Comparison of ENCODE assay signal across 8 mouse cellular contexts in genomic region chr8:120563348-120563724, GRCm38 (mm10). TPM values are rescaled to one million over a fixed set of nuclear protein-coding genes. Genes with fewer than 3 reads are reported as not detected.
DNase-seq lines count a peak whose midpoint lies in the region; ATAC-seq lines count a peak whose summit lies in the region.

No protein-coding gene starts in this region.

- H3K27ac ChIP-seq in heart, embryonic 12.5 days (ENCODE audit: poor library complexity, severe bottlenecking) = peak overlapping the region; percentile 91

- peak overlapping the region; percentile 49 for H3K9ac ChIP-seq in heart, embryonic 12.5 days

- ATAC-seq in heart, embryonic 12.5 days (ENCODE audit: insufficient number of reproducible peaks, low FRiP score) = peak; percentile 1

- H3K4me2 ChIP-seq in heart, embryonic 12.5 days = peak overlapping the region; percentile 53

- H3K36me3 ChIP-seq in heart, embryonic 12.5 days = peaks cover 45% of the 10 kb centered on the region

- no peak for DNase-seq in heart, postnatal 36 days
- peak; percentile 89 for DNase-seq in MN1 (ENCODE audit: low spot score)
- peak; percentile 61 for DNase-seq in forelimb bud, embryonic 11.5 days (ENCODE audit: low read depth, low spot score)
- peak; percentile 57 for DNase-seq in mesoderm, embryonic 11.5 days (ENCODE audit: low read depth, low spot score)
- DNase-seq in gastrocnemius, adult 8-10 months (ENCODE audit: low spot score in 2 of 2) = no peak
- no peak for DNase-seq in adrenal gland, adult 18-20 months (ENCODE audit: low spot score in 2 of 2)
- no peak for DNase-seq in layer of hippocampus, adult 9-10 months (ENCODE audit: low spot score)

- intact Hi-C loops in heart, postnatal 36 days (cut with DNase I) = loop anchor here (2.0 kb wide), 1 partner anchor 23 kb away; no protein-coding TSS in a partner anchor

- WGBS in heart, embryonic 12.5 days = 16% methylated on average over 8 of the region's 8 CpGs

- H3K4me1 ChIP-seq in heart, embryonic 12.5 days (replicated peaks) = peaks cover 84% of the 10 kb centered on the region

- H3K27me3 ChIP-seq in heart, embryonic 12.5 days (replicated peaks) = no peaks in the 10 kb centered on the region

- no peaks in the 10 kb centered on the region for H3K9me3 ChIP-seq in heart, embryonic 12.5 days (replicated peaks)

- H3K4me3 ChIP-seq in heart, embryonic 12.5 days = no peak overlapping the region

RNA-seq across cellular contexts. Expression of gene Gins2, which starts 25.8 kb away (rescaled TPM):
- polyA plus RNA-seq in heart, embryonic 12.5 days (2016; fragmentation: Nextera tagmentation; extraction: Ambion mirVana) = 63.4 and 66.8 TPM in 2 replicates
- total RNA-seq in heart, postnatal 36 days (2021) = 1 to 10 TPM in 1 of 2 experiments, under 1 TPM in 1; 0.86 to 1.7 TPM
- under 1 TPM in 3 of 4 experiments, not detected in 1; 0.09 to 0.43 (median 0.36) TPM for total RNA-seq in gastrocnemius, adult 8-10 months (2022)
- 1 to 10 TPM; 4.6 to 5.0 TPM for total RNA-seq in adrenal gland, adult 18-20 months (2021)

Comparison
In these comparisons a context has a peak if more than half of its experiments do, and no peak if none do; other contexts are left out.
1. DNase-seq: peak in MN1 (single experiment), forelimb bud, embryonic 11.5 days (single experiment) and mesoderm, embryonic 11.5 days (single experiment); none in heart, postnatal 36 days (0 of 2), gastrocnemius, adult 8-10 months (0 of 2), adrenal gland, adult 18-20 months (0 of 2) and layer of hippocampus, adult 9-10 months (single experiment).